Mouse (Mus musculus): ENCODE measurements around the gene Smim20. TPM values are rescaled to one million over a fixed set of nuclear protein-coding genes. Genes with fewer than 3 reads are reported as not detected.

Gene Smim20
- polyA plus RNA-seq (2016; fragmentation: Nextera tagmentation; extraction: Ambion mirVana), result 59.0 and 62.6 TPM in 2 replicates

- peaks cover 23% of the 10 kb centered on the region for H3K4me1 ChIP-seq
- peak; percentile 91 for DNase-seq (ENCODE audit: low spot score)
- no peaks in the 10 kb centered on the region for H3K27me3 ChIP-seq (ENCODE audit: low read depth, poor library complexity, severe bottlenecking)
- 11% methylated on average over 53 of the region's 53 CpGs for WGBS
- H3K4me3 ChIP-seq, result peak within 1 kb of the TSS; percentile 72
- peak within 1 kb of the TSS; percentile 90 for H3K27ac ChIP-seq
- no peaks in the 10 kb centered on the region for H3K9me3 ChIP-seq (replicated peaks)
- H3K36me3 ChIP-seq, result no peaks in the 10 kb centered on the region; the same call in 1 of the 2 replicates
Observed at GRCm38 (mm10) chr5:53266931-53267853, at the start of gene Smim20. Gene Smim20, plus strand, starts transcription at chr5:53267083.

- Histone ChIP-seq H3K4me3 (no peak overlapping the region), H3K9me3 (replicated peaks) (no peaks in the 10 kb centered on the region), H3K4me1 (0 out of 2 replicates have a peak, but pooled peaks cover 4% of the 10 kb centered on the region), H3K27ac (no peak overlapping the region), H3K36me3 (no peaks in the 10 kb centered on the region), H3K27me3 (ENCODE audit: low read depth, poor library complexity, severe bottlenecking) (no peaks in the 10 kb centered on the region)
- DNase-seq (ENCODE audit: low spot score), result no peak
- 92% methylated on average over 13 of the region's 13 CpGs for WGBS
Observed at GRCm38 (mm10) chr5:53225434-53225833, 41.4 kb upstream of the Smim20 start.

- 86% methylated on average over 4 of the region's 4 CpGs for WGBS
Observed at GRCm38 (mm10) chr5:53230560-53230959, 36.3 kb upstream of the Smim20 start.

GRCm38 (mm10) chr5:53235551-53235950, 31.3 kb upstream of the Smim20 start:
- no peak for DNase-seq (ENCODE audit: low spot score)
- Histone ChIP-seq H3K27ac (peak overlapping the region; percentile 72), H3K36me3 (no peaks in the 10 kb centered on the region), H3K9me3 (replicated peaks) (no peaks in the 10 kb centered on the region), H3K4me1 (peaks cover 19% of the 10 kb centered on the region), H3K4me3 (no peak overlapping the region), H3K27me3 (ENCODE audit: low read depth, poor library complexity, severe bottlenecking) (no peaks in the 10 kb centered on the region)
- WGBS, result 7% methylated on average over 4 of the region's 4 CpGs

More at GRCm38 (mm10) chr5:53230560-53230959, 36.3 kb upstream of the Smim20 start:
- H3K36me3 ChIP-seq, result no peaks in the 10 kb centered on the region
- DNase-seq (ENCODE audit: low spot score), result no peak
- no peaks in the 10 kb centered on the region for H3K9me3 ChIP-seq (replicated peaks)
- H3K27me3 ChIP-seq (ENCODE audit: low read depth, poor library complexity, severe bottlenecking), result no peaks in the 10 kb centered on the region
- peaks cover 8% of the 10 kb centered on the region for H3K4me1 ChIP-seq
- H3K27ac ChIP-seq, result no peak overlapping the region
- H3K4me3 ChIP-seq, result no peak overlapping the region

GRCm38 (mm10) chr5:53236136-53236535, 30.7 kb upstream of the Smim20 start:
- H3K27me3 ChIP-seq (ENCODE audit: low read depth, poor library complexity, severe bottlenecking), result no peaks in the 10 kb centered on the region
- 0 out of 2 replicates have a peak overlapping the region, but pooled peaks have one; percentile 36 for H3K27ac ChIP-seq
- no peaks in the 10 kb centered on the region for H3K9me3 ChIP-seq (replicated peaks)
- 39% methylated on average over 5 of the region's 5 CpGs for WGBS
- H3K36me3 ChIP-seq, result no peaks in the 10 kb centered on the region
- H3K4me1 ChIP-seq, result peaks cover 23% of the 10 kb centered on the region
- no peak overlapping the region for H3K4me3 ChIP-seq
- DNase-seq (ENCODE audit: low spot score), result no peak

GRCm38 (mm10) chr5:53236749-53237148, 30.1 kb upstream of the Smim20 start:
- Histone ChIP-seq H3K36me3 (no peaks in the 10 kb centered on the region), H3K27me3 (ENCODE audit: low read depth, poor library complexity, severe bottlenecking) (no peaks in the 10 kb centered on the region), H3K4me3 (no peak overlapping the region), H3K27ac (no peak overlapping the region), H3K4me1 (peaks cover 24% of the 10 kb centered on the region), H3K9me3 (replicated peaks) (no peaks in the 10 kb centered on the region)
- WGBS, result 92% methylated on average over 7 of the region's 8 CpGs
- DNase-seq (ENCODE audit: low spot score), result no peak

GRCm38 (mm10) chr5:53238761-53239160, 28.1 kb upstream of the Smim20 start:
- H3K4me3 ChIP-seq, result no peak overlapping the region
- DNase-seq (ENCODE audit: low spot score), result no peak
- H3K27ac ChIP-seq, result no peak overlapping the region
- H3K9me3 ChIP-seq (replicated peaks), result no peaks in the 10 kb centered on the region
- WGBS, result 90% methylated on average over 7 of the region's 7 CpGs
- peaks cover 24% of the 10 kb centered on the region for H3K4me1 ChIP-seq
- H3K27me3 ChIP-seq (ENCODE audit: low read depth, poor library complexity, severe bottlenecking), result no peaks in the 10 kb centered on the region
- H3K36me3 ChIP-seq, result no peaks in the 10 kb centered on the region

- Histone ChIP-seq H3K36me3 (no peaks in the 10 kb centered on the region), H3K27me3 (ENCODE audit: low read depth, poor library complexity, severe bottlenecking) (no peaks in the 10 kb centered on the region), H3K27ac (no peak overlapping the region), H3K4me1 (peaks cover 24% of the 10 kb centered on the region), H3K4me3 (no peak overlapping the region), H3K9me3 (replicated peaks) (no peaks in the 10 kb centered on the region)
- 92% methylated on average over 7 of the region's 7 CpGs for WGBS
- DNase-seq (ENCODE audit: low spot score), result no peak
Observed at GRCm38 (mm10) chr5:53239189-53239588, 27.7 kb upstream of the Smim20 start.

GRCm38 (mm10) chr5:53239831-53240440, 26.9 kb upstream of the Smim20 start:
- H3K27ac ChIP-seq, result no peak overlapping the region
- no peak overlapping the region for H3K4me3 ChIP-seq
- H3K27me3 ChIP-seq (ENCODE audit: low read depth, poor library complexity, severe bottlenecking), result no peaks in the 10 kb centered on the region
- 41% methylated on average over 11 of the region's 11 CpGs for WGBS
- DNase-seq (ENCODE audit: low spot score), result no peak
- peaks cover 24% of the 10 kb centered on the region for H3K4me1 ChIP-seq
- H3K9me3 ChIP-seq (replicated peaks), result no peaks in the 10 kb centered on the region
- no peaks in the 10 kb centered on the region for H3K36me3 ChIP-seq

- H3K27me3 ChIP-seq (ENCODE audit: low read depth, poor library complexity, severe bottlenecking), result no peaks in the 10 kb centered on the region
- WGBS, result 61% methylated on average over 2 of the region's 2 CpGs
- peaks cover 16% of the 10 kb centered on the region for H3K4me1 ChIP-seq
- no peaks in the 10 kb centered on the region for H3K9me3 ChIP-seq (replicated peaks)
- no peaks in the 10 kb centered on the region for H3K36me3 ChIP-seq
- no peak overlapping the region for H3K4me3 ChIP-seq
- H3K27ac ChIP-seq, result no peak overlapping the region
- DNase-seq (ENCODE audit: low spot score), result no peak
Observed at GRCm38 (mm10) chr5:53241109-53241508, 25.8 kb upstream of the Smim20 start.

- DNase-seq (ENCODE audit: low spot score), result no peak
- Histone ChIP-seq H3K4me3 (no peak overlapping the region), H3K27ac (no peak overlapping the region), H3K27me3 (ENCODE audit: low read depth, poor library complexity, severe bottlenecking) (no peaks in the 10 kb centered on the region), H3K4me1 (peaks cover 15% of the 10 kb centered on the region; the same call in 1 of the 2 replicates), H3K36me3 (no peaks in the 10 kb centered on the region), H3K9me3 (replicated peaks) (no peaks in the 10 kb centered on the region)
- 88% methylated on average over 5 of the region's 5 CpGs for WGBS
Observed at GRCm38 (mm10) chr5:53241963-53242362, 24.9 kb upstream of the Smim20 start.

GRCm38 (mm10) chr5:53242865-53243499, 23.9 kb upstream of the Smim20 start:
- WGBS, result 89% methylated on average over 7 of the region's 7 CpGs
- DNase-seq (ENCODE audit: low spot score), result no peak
- no peak overlapping the region for H3K4me3 ChIP-seq
- H3K27me3 ChIP-seq (ENCODE audit: low read depth, poor library complexity, severe bottlenecking), result no peaks in the 10 kb centered on the region
- no peaks in the 10 kb centered on the region for H3K36me3 ChIP-seq
- no peaks in the 10 kb centered on the region for H3K9me3 ChIP-seq (replicated peaks)
- H3K4me1 ChIP-seq, result peaks cover 15% of the 10 kb centered on the region; the same call in 1 of the 2 replicates
- H3K27ac ChIP-seq, result no peak overlapping the region

All from limb, embryonic 10.5 days (tissue).